Mouse (Mus musculus): Measurements from ENCODE around the gene Atg4a-ps.
A peak's percentile ranks its signal among the peaks of the same experiment; 100 is the strongest.

Gene Atg4a-ps

GRCm38 (mm10) chr3:103627661-103628060 lies 18.2 kb downstream of the Atg4a-ps start:
- no peak for DNase-seq (ENCODE audit: low spot score in 2 of 2)

- no peak for DNase-seq (ENCODE audit: low spot score in 2 of 2)
Measured at GRCm38 (mm10) chr3:103626481-103626880, 19.4 kb downstream of the Atg4a-ps start.

GRCm38 (mm10) chr3:103625169-103625568 lies 20.7 kb downstream of the Atg4a-ps start:
- no peak for DNase-seq (ENCODE audit: low spot score in 2 of 2)

GRCm38 (mm10) chr3:103624591-103625051 lies 21.2 kb downstream of the Atg4a-ps start:
- no peak for DNase-seq (ENCODE audit: low spot score in 2 of 2)

GRCm38 (mm10) chr3:103623893-103624470 lies 21.9 kb downstream of the Atg4a-ps start:
- DNase-seq (ENCODE audit: low spot score in 2 of 2) = no peak

- no peak for DNase-seq (ENCODE audit: low spot score in 2 of 2)
Measured at GRCm38 (mm10) chr3:103620101-103620500, 25.8 kb downstream of the Atg4a-ps start.

- no peak for DNase-seq (ENCODE audit: low spot score in 2 of 2)
Measured at GRCm38 (mm10) chr3:103616981-103617380, 28.9 kb downstream of the Atg4a-ps start.

- no peak for DNase-seq (ENCODE audit: low spot score in 2 of 2)
Measured at GRCm38 (mm10) chr3:103615621-103616020, 30.2 kb downstream of the Atg4a-ps start.

- peak; percentile 35 to 38 for DNase-seq (ENCODE audit: low spot score in 2 of 2)
Measured at GRCm38 (mm10) chr3:103612636-103613355, 33.1 kb downstream of the Atg4a-ps start.

- no peak for DNase-seq (ENCODE audit: low spot score in 2 of 2)
Measured at GRCm38 (mm10) chr3:103610231-103610630, 35.6 kb downstream of the Atg4a-ps start.

GRCm38 (mm10) chr3:103606660-103607595 lies 38.9 kb downstream of the Atg4a-ps start:
- DNase-seq (ENCODE audit: low spot score in 2 of 2) = no peak

- DNase-seq (ENCODE audit: low spot score in 2 of 2) = no peak
Measured at GRCm38 (mm10) chr3:103606045-103606597, 39.7 kb downstream of the Atg4a-ps start.

GRCm38 (mm10) chr3:103601561-103601960 lies 44.3 kb downstream of the Atg4a-ps start:
- no peak for DNase-seq (ENCODE audit: low spot score in 2 of 2)

- no peak for DNase-seq (ENCODE audit: low spot score in 2 of 2)
Measured at GRCm38 (mm10) chr3:103601011-103601410, 44.9 kb downstream of the Atg4a-ps start.

- DNase-seq (ENCODE audit: low spot score in 2 of 2) = no peak
Measured at GRCm38 (mm10) chr3:103597586-103597985, 48.3 kb downstream of the Atg4a-ps start.

- DNase-seq (ENCODE audit: low spot score in 2 of 2) = no peak
Measured at GRCm38 (mm10) chr3:103595271-103595810, 50.5 kb downstream of the Atg4a-ps start.
